Mouse (Mus musculus) stomach, embryonic 14.5 days (tissue): ENCODE measurements around the gene Dda1. TPM values are rescaled to one million over a fixed set of nuclear protein-coding genes. Genes with fewer than 3 reads are reported as not detected.

ENCODE experiments used
- ATAC-seq: fragments of 200-750 bp; cut with Nextera tagmentation; 2 replicates; pipeline ENCODE4 v1.8.0; 2017; ENCODE audit warnings: low read depth, moderate TSS enrichment; ENCODE audit not compliant: insufficient number of reproducible peaks, insufficient read depth, low FRiP score
- H3K27ac ChIP-seq: fragments of 300-500 bp; sonication (generic); 2 replicates; pipeline ENCODE4 v1.5.1; 2014; ENCODE audit warnings: mild to moderate bottlenecking, low read length, moderate library complexity, mixed read lengths
- H3K27me3 ChIP-seq: fragments of 300-500 bp; sonication (generic); 2 replicates; pipeline ENCODE4 v1.6.1; 2014; ENCODE audit warnings: low read length, control low read depth, mixed read lengths; ENCODE audit not compliant: control insufficient read depth, insufficient read depth
- H3K36me3 ChIP-seq: fragments of 300-500 bp; sonication (generic); 2 replicates; pipeline ENCODE4 v1.6.1; 2014; ENCODE audit warnings: mild to moderate bottlenecking, control low read depth, low read length, moderate library complexity, mixed read lengths; ENCODE audit not compliant: control insufficient read depth, insufficient read depth
- H3K4me1 ChIP-seq: fragments of 300-500 bp; sonication (generic); 2 replicates; pipeline ENCODE4 v1.6.1; 2014; ENCODE audit warnings: low read length, control low read depth, mixed read lengths; ENCODE audit not compliant: control insufficient read depth, insufficient read depth
- H3K4me2 ChIP-seq: fragments of 300-500 bp; sonication (generic); replicated peaks from 2 replicates; pipeline ENCODE4 v1.6.1; 2014; ENCODE audit warnings: low read depth, low read length, control low read depth
- H3K4me3 ChIP-seq: fragments of 300-500 bp; sonication (generic); 2 replicates; pipeline ENCODE4 v1.5.1; 2014; ENCODE audit warnings: low read depth, low read length, control low read depth
- H3K9ac ChIP-seq: fragments of 300-500 bp; sonication (generic); replicated peaks from 2 replicates; pipeline ENCODE4 v1.6.1; 2014; ENCODE audit warnings: low read depth, mild to moderate bottlenecking, control low read depth, low read length, moderate library complexity, mixed read lengths
- H3K9me3 ChIP-seq: fragments of 300-500 bp; sonication (generic); 2 replicates; pipeline ENCODE4 v1.6.1; 2016; ENCODE audit warnings: low read depth, low read length, control low read depth; ENCODE audit not compliant: control insufficient read depth
- WGBS: fragments of 180-500 bp; shearing (Covaris S2); extraction: QIAGEN DNeasy Blood & Tissue Kit; methylation state at CpG from one replicate; pipeline ENCODE4 v1.1.7; 2014; 5-methylcytosine and 5-hydroxymethylcytosine counted together
- polyA plus RNA-seq: library from polyadenylated mRNA; unstranded; fragments of >200 nt; fragmentation: Nextera tagmentation; extraction: Ambion mirVana; gene quantifications from 2 replicates; pipeline ENCODE4 v1.2.1, GENCODE M21; 2014

The Dda1 gene
- polyA plus RNA-seq, 1 experiment from 2014 or later: 98.9 TPM

DNA sequence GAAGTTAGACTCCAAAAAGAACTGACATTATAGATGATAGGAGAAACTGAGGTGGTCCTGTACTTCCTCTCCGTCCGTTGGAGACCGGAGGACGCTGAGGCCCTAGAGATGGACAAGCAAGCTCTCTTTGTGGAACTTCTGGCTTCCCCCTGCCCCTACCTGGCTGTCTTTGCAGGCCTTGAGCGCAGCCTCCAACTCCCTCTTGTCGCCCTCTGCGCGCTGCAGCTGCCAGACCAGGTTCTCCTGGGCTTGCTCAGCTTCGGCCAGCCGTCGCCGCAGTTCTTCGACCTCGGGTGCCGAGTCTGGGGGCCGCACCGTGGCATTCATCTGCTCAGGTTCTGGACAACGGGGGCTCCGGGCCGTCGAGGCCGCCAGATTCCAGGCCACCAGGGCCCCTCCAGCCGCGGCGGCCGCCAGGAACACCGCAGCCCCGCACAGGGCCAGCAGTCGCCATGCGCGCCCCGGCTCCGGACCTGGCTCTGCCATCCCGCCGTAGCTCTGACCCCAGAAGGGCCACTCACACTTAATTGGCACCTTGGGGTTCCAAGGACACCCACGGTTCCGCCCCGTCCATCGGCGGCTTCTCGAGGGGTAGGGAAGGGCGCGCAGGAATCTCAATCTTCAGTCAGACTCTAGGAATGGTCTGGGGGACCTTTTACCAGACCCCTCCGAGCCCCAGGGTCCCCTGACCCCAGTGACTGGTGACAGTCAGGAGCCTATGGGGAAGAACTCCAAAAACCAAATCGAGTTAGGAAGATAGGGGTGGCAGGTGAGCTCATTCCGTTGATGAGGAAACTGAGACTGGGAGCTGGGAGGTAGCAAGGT is 56.4 kb downstream of the Dda1 start, which contains the start of gene Ccdc194:
Ccdc194 (minus strand) TSS at position 486 of the 825 bp plus-strand sequence.
- WGBS: 12% methylated on average over 46 of the region's 46 CpGs
- H3K4me2 ChIP-seq: peak within 1 kb of the TSS; percentile 12; the same call in 1 of the 2 replicates
- H3K27ac ChIP-seq: peak within 1 kb of the TSS; percentile 10; the same call in 1 of the 2 replicates
- no peak within 1 kb of the TSS for H3K9ac ChIP-seq
- no peak for ATAC-seq
- no peaks in the 10 kb centered on the region for H3K9me3 ChIP-seq
- H3K4me1 ChIP-seq: peaks cover 19% of the 10 kb centered on the region; the same call in 1 of the 2 replicates
- 0 out of 2 replicates have a peak, but pooled peaks cover 12% of the 10 kb centered on the region for H3K27me3 ChIP-seq
- H3K36me3 ChIP-seq: no peaks in the 10 kb centered on the region
- peak within 1 kb of the TSS; percentile 5; the same call in 1 of the 2 replicates for H3K4me3 ChIP-seq

Other genes starting within 250 kb of the Dda1 start
- gene Myo9b, start 196.5 kb upstream of the Dda1 start, polyA plus RNA-seq: 22.5 and 23.8 TPM in 2 replicates
- gene Haus8, start 196.3 kb upstream of the Dda1 start, polyA plus RNA-seq: 53.7 and 54.1 TPM in 2 replicates
- 106 and 108 TPM in 2 replicates for gene Use1, start 102.4 kb upstream of the Dda1 start, polyA plus RNA-seq
- 3.8 TPM in 2 replicates for gene Ocel1, start 97.9 kb upstream of the Dda1 start, polyA plus RNA-seq
- gene Nr2f6, start 87.2 kb upstream of the Dda1 start, polyA plus RNA-seq: 52.7 and 65.5 TPM in 2 replicates
- 8.6 and 9.6 TPM in 2 replicates for gene Ushbp1, start 73.4 kb upstream of the Dda1 start, polyA plus RNA-seq
- gene Babam1, start 72.3 kb upstream of the Dda1 start, polyA plus RNA-seq: 92.2 and 94.2 TPM in 2 replicates
- gene Ankle1, start 63.2 kb upstream of the Dda1 start, polyA plus RNA-seq: 30.9 and 39.8 TPM in 2 replicates
- 28.4 and 30.0 TPM in 2 replicates for gene Abhd8, start 5.5 kb upstream of the Dda1 start, polyA plus RNA-seq
- gene Mrpl34, start 4.2 kb upstream of the Dda1 start, polyA plus RNA-seq: 139 and 154 TPM in 2 replicates
- 2.3 TPM in 2 replicates for gene Ano8, start 16.8 kb downstream of the Dda1 start, polyA plus RNA-seq
- 7.1 and 7.2 TPM in 2 replicates for gene Gtpbp3, start 18.9 kb downstream of the Dda1 start, polyA plus RNA-seq
- 67.1 and 67.5 TPM in 2 replicates for gene Plvap, start 42.6 kb downstream of the Dda1 start, polyA plus RNA-seq
- gene Ccdc194, start 56.5 kb downstream of the Dda1 start, polyA plus RNA-seq: 0.41 and 0.58 TPM in 2 replicates
- 7.6 and 10.9 TPM in 2 replicates for gene Bst2, start 68.3 kb downstream of the Dda1 start, polyA plus RNA-seq
- gene Mvb12a, start 73.7 kb downstream of the Dda1 start, polyA plus RNA-seq: 103 and 105 TPM in 2 replicates
- 1.4 and 1.9 TPM in 2 replicates for gene Tmem221, start 89.7 kb downstream of the Dda1 start, polyA plus RNA-seq
- not detected in 2 replicates for gene Nxnl1, start 97.4 kb downstream of the Dda1 start, polyA plus RNA-seq
- 28.2 and 29.4 TPM in 2 replicates for gene Slc27a1, start 99.7 kb downstream of the Dda1 start, polyA plus RNA-seq
- gene Pgls, start 123.0 kb downstream of the Dda1 start, polyA plus RNA-seq: 258 and 266 TPM in 2 replicates
- 3.4 and 4.5 TPM in 2 replicates for gene Fam129c, start 128.4 kb downstream of the Dda1 start, polyA plus RNA-seq
- 87.6 and 89.1 TPM in 2 replicates for gene Colgalt1, start 141.8 kb downstream of the Dda1 start, polyA plus RNA-seq
- gene Unc13a, start 202.6 kb downstream of the Dda1 start, polyA plus RNA-seq: 1.4 and 1.7 TPM in 2 replicates
- 5.4 and 6.0 TPM in 2 replicates for gene Jak3, start 207.1 kb downstream of the Dda1 start, polyA plus RNA-seq
- gene Insl3, start 220.0 kb downstream of the Dda1 start, polyA plus RNA-seq: 1.3 and 1.7 TPM in 2 replicates
- 4.7 and 5.4 TPM in 2 replicates for gene B3gnt3, start 232.6 kb downstream of the Dda1 start, polyA plus RNA-seq